Mouse (Mus musculus) fibroblast of lung, adult 2 months (primary cell): ENCODE measurements around the gene Syngr3.
"Not testable (repeated sequence)": the region's sequence is repeated elsewhere in the genome, so short reads cannot be mapped to it uniquely, and the experiment has no call there.

ENCODE experiments used
- DNase-seq: peaks from one replicate; pipeline ENCODE4 v3.0.0-alpha.2; 2011; ENCODE audit warnings: low read depth

The Syngr3 gene

GRCm38 (mm10) chr17:24676187-24676586 is 13.6 kb downstream of the Syngr3 start:
- DNase-seq, result no peak

GRCm38 (mm10) chr17:24674277-24674676 is 15.5 kb downstream of the Syngr3 start:
- DNase-seq, result no peak

- peak; percentile 40 for DNase-seq
These were observed 17.6 kb downstream of the Syngr3 start for GRCm38 (mm10) chr17:24672141-24672540.

GRCm38 (mm10) chr17:24671346-24671745 is 18.4 kb downstream of the Syngr3 start:
- DNase-seq, result no peak

GRCm38 (mm10) chr17:24670246-24670844 is 19.4 kb downstream of the Syngr3 start:
- no peak for DNase-seq

- peak; percentile 69 for DNase-seq
These were observed 20.1 kb downstream of the Syngr3 start, which contains the start of gene Zfp598 for GRCm38 (mm10) chr17:24669545-24670245. Zfp598 (plus strand) TSS chr17:24669687.

GRCm38 (mm10) chr17:24669214-24669544 is 20.6 kb downstream of the Syngr3 start:
- not testable (repeated sequence) for DNase-seq

GRCm38 (mm10) chr17:24667416-24667815 is 22.3 kb downstream of the Syngr3 start:
- DNase-seq, result no peak

- not testable (repeated sequence) for DNase-seq
These were observed 22.7 kb downstream of the Syngr3 start for GRCm38 (mm10) chr17:24667011-24667410.

GRCm38 (mm10) chr17:24658017-24658758 is 31.6 kb downstream of the Syngr3 start, which contains the start of gene Npw:
Npw (minus strand) TSS chr17:24658457.
- DNase-seq, result no peak

- DNase-seq, result no peak
These were observed 34.8 kb downstream of the Syngr3 start for GRCm38 (mm10) chr17:24654969-24655368.

GRCm38 (mm10) chr17:24653967-24654710 is 35.6 kb downstream of the Syngr3 start:
- DNase-seq, result no peak

GRCm38 (mm10) chr17:24651835-24652234 is 37.9 kb downstream of the Syngr3 start:
- no peak for DNase-seq

- no peak for DNase-seq
These were observed 39.0 kb downstream of the Syngr3 start for GRCm38 (mm10) chr17:24650766-24651165.

GRCm38 (mm10) chr17:24650070-24650616 is 39.6 kb downstream of the Syngr3 start, which contains the start of gene Slc9a3r2:
Slc9a3r2 (minus strand) TSS chr17:24650327.
- no peak for DNase-seq

GRCm38 (mm10) chr17:24649581-24650069 is 40.1 kb downstream of the Syngr3 start:
- DNase-seq, result no peak

GRCm38 (mm10) chr17:24648731-24649377 is 40.9 kb downstream of the Syngr3 start:
- DNase-seq, result no peak

- no peak for DNase-seq
These were observed 42.3 kb downstream of the Syngr3 start for GRCm38 (mm10) chr17:24647493-24647892.

- no peak for DNase-seq
These were observed 43.4 kb downstream of the Syngr3 start for GRCm38 (mm10) chr17:24646381-24646780.

GRCm38 (mm10) chr17:24645916-24646315 is 43.8 kb downstream of the Syngr3 start:
- no peak for DNase-seq
